Mouse (Mus musculus) layer of hippocampus, postnatal 25 days (tissue): ENCODE measurements at regions not wholly inside any gene's neighbourhood (a gene's known extent, or its start where the extent isn't known, plus 50 kb on each side); places are given as distances from the start of the nearest gene placed in this dataset.
A peak's percentile ranks its signal among the peaks of the same experiment; 100 is the strongest.

ENCODE experiments used
- DNase-seq, 2 experiments: peaks; one replicate each; pipeline ENCODE4 v3.0.0; 2022; ENCODE audit warnings: mixed read lengths in 2 of 2, low spot score in 1 of 2; ENCODE audit errors: extremely low spot score in 1 of 2

- no peak for DNase-seq
These were observed 137.8 kb downstream of the Unc5cl start for GRCm38 (mm10) chr17:48592457-48592856.

GRCm38 (mm10) chr17:48595418-48595963 lies 140.8 kb downstream of the Unc5cl start:
- no peak for DNase-seq

- peak; percentile 34 to 61 for DNase-seq
These were observed 141.7 kb downstream of the Unc5cl start for GRCm38 (mm10) chr17:48596406-48596805.

GRCm38 (mm10) chr17:48597301-48597700 lies 142.6 kb downstream of the Unc5cl start:
- no peak for DNase-seq

GRCm38 (mm10) chr17:48598471-48599141 lies 143.9 kb downstream of the Unc5cl start:
- DNase-seq = no peak

- DNase-seq = no peak
These were observed 145.5 kb downstream of the Unc5cl start for GRCm38 (mm10) chr17:48600176-48600575.

- DNase-seq = peak; percentile 36 to 63
These were observed 147.9 kb downstream of the Unc5cl start for GRCm38 (mm10) chr17:48602554-48602953.

GRCm38 (mm10) chr17:48606767-48607166 lies 152.1 kb downstream of the Unc5cl start:
- no peak for DNase-seq

- DNase-seq = no peak
These were observed 153.6 kb downstream of the Unc5cl start for GRCm38 (mm10) chr17:48608315-48608714.

- DNase-seq = peak in 1 of 2 experiments; percentile 7
These were observed 155.4 kb downstream of the Unc5cl start for GRCm38 (mm10) chr17:48610107-48610506.

GRCm38 (mm10) chr17:48610806-48611205 lies 156.1 kb downstream of the Unc5cl start:
- peak in 1 of 2 experiments; percentile 2 for DNase-seq

- DNase-seq = no peak
These were observed 158.8 kb downstream of the Unc5cl start for GRCm38 (mm10) chr17:48613491-48613890.

- DNase-seq = no peak
These were observed 160.5 kb downstream of the Unc5cl start for GRCm38 (mm10) chr17:48615248-48615647.

- DNase-seq = no peak
These were observed 161.5 kb downstream of the Unc5cl start for GRCm38 (mm10) chr17:48616205-48616604.

GRCm38 (mm10) chr17:48620896-48621295 lies 166.2 kb downstream of the Unc5cl start:
- DNase-seq = no peak

- no peak for DNase-seq
These were observed 167.0 kb downstream of the Unc5cl start for GRCm38 (mm10) chr17:48621676-48622075.

- no peak for DNase-seq
These were observed 170.2 kb downstream of the Unc5cl start for GRCm38 (mm10) chr17:48624937-48625336.

- no peak for DNase-seq
These were observed 171.3 kb downstream of the Unc5cl start for GRCm38 (mm10) chr17:48625971-48626370.

- no peak for DNase-seq
These were observed 184.9 kb downstream of the Unc5cl start for GRCm38 (mm10) chr17:48639611-48640010.

- no peak for DNase-seq
These were observed 188.9 kb downstream of the Unc5cl start for GRCm38 (mm10) chr17:48643533-48644019.

- no peak for DNase-seq
These were observed 190.4 kb downstream of the Unc5cl start for GRCm38 (mm10) chr17:48645056-48645455.

- no peak for DNase-seq
These were observed 192.0 kb downstream of the Unc5cl start for GRCm38 (mm10) chr17:48646626-48647195.
